Mouse (Mus musculus) yolk sac, embryonic 10.5 days (tissue): ENCODE measurements at regions not wholly inside any gene's neighbourhood (a gene's known extent, or its start where the extent isn't known, plus 50 kb on each side); places are given as distances from the start of the nearest gene placed in this dataset.

ENCODE experiments used
- DNase-seq: peaks from one replicate; pipeline ENCODE4 v3.0.0-alpha.2; 2017; ENCODE audit warnings: low spot score

DNA sequence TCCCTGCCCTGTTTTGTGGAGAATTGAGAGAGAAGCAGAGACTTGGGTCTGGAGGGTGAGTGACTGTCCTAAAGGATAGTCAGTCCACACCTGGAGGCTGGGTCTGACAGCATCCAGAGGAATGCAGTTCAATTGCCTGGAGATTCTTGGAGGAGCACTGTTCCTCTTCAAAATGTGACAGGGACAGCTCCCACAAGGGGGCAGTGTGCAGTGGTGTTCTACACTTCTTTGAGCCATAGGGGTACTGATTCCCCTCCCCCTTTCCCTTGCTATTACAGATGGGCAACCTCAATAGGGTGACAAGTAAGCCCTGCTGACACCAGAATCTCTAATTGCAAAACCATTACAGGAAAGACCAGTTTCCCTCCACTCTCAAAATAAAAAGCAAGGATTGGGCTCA lies 63.7 kb upstream of the Gm773 start:
- DNase-seq, result no peak

DNA sequence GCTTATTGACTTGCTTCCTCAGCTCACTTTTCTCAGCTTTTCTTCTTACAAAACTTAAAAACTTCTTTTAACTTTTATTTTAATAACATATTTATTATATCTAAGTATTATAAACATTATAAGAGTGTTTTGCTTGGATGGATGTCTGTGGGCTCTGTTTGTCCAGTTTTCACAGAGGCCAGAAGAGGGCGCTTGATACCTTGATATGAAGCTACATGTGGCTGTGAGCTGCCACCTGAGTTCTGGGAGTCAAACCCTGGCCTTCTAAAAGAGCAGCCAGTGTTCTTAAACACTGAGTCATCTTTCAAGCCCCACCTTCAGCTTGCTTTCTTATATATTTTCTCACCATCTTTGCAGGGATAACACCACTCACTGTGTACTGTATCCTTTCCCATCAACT lies 61.5 kb upstream of the Gm773 start:
- peak; percentile 5 for DNase-seq

DNA sequence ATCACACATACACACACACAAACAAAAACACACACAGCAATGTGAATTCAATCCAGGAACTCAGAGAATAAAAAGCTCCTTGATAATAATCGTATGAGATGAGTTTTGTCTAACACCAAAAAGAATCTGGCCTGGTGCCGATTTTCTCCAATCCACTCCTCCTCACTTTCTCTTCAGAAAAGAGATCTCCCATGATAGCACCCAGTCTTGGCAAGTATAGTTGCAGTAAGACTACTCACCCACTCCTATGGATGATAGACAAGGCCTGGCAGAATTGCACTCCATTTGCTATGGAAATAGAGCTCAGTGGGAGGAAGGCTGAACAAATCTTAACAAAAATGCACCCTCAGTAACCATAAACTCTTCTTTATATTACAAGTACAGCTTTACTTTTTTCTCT lies 57.0 kb upstream of the Gm773 start:
- DNase-seq, result no peak
